Mouse (Mus musculus): Measurements from ENCODE around the gene Ncs1.

DNA sequence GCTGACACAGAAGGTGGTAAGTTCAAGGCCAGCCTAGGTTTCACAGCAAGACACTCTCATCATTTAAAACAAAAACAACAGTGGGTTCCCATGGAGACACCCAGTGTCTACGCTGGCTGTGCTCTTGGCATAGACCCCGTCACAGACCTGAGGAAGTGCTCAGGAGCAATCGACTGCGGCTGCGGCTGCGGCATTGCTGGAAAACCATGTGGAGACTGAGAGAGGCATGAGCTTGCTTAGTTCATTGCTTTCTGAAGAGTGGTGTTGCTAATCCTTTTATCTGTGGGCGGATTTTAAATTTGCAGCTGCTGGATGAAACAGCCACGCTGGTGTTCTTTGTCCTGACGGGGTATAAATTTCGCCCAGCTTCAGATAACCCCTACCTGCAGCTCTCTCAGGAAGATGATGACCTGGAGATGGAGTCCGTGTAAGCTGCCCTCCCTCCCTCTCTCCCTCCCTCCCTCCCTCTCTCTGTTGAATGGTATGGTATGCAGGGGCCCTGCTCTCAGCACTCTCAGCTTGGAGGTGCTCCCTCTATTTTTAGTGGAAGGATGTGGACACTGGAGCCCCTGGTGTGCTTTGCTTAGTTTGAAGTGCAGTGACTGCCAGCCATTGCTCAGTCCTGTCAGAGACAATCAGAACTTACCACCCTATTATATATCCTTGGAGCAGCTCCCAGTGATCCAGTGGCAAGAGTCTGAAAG is 35.3 kb upstream of the Ncs1 start:
- no peak for TF ChIP-seq CTCF (IDR thresholded peaks at IDR 0.05; ENCODE audit: low read depth, low read length)
- TF ChIP-seq POLR2AphosphoS5 (IDR thresholded peaks at IDR 0.05; ENCODE audit: insufficient replicate concordance, low read depth, low read length) = no peak
- no peak for TF ChIP-seq TAL1 (conservative IDR thresholded peaks at IDR 0.05; ENCODE audit: low read depth, low read length)
- no peak for TF ChIP-seq GATA1 (IDR thresholded peaks at IDR 0.05; ENCODE audit: borderline replicate concordance, low read length)
